ENCODE assay signal across 8 mouse cellular contexts in the genomic region with DNA sequence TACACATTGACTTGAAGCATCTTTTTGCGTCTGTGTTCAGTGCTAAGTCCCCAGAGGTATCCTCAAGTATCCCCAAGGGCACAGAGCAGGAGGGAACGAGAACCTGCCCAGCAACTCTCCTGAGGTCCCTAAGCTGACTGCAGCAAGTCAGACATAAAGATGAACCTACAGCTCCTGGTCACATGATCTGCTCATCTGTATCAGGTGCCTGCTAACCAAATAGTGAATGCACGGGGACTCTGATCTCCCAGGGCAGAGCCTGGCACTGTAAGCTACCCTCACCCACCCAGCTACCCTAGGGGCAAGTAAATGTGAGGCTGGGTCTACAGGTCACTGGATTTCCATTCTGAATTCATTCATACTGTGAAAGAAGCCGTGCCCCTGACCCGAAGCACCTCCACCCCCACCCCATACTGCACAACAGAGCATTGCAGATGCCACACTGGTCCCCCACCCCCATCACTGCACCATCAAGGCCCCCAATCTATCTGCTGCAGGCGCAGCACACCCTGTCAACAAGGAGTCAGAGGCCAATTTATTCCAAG. TPM values are rescaled to one million over a fixed set of nuclear protein-coding genes. Genes with fewer than 3 reads are reported as not detected.
A peak's percentile ranks its signal among the peaks of the same experiment; 100 is the strongest.
DNase-seq lines count a peak whose midpoint lies in the region; ATAC-seq lines count a peak whose summit lies in the region.

No protein-coding gene starts in this region.

- intact Hi-C loops in heart, postnatal 14 days (cut with DNase I) = no loop called here

- no peaks in the 10 kb centered on the region; the same call in 1 of the 2 replicates for H3K36me3 ChIP-seq in heart, embryonic 13.5 days
- H3K36me3 ChIP-seq in hindbrain, embryonic 11.5 days (ENCODE audit: control insufficient read depth, insufficient read depth, low read length) = no peaks in the 10 kb centered on the region
- H3K36me3 ChIP-seq in midbrain, embryonic 14.5 days (ENCODE audit: control insufficient read depth, insufficient read depth, low read length) = peaks cover 5% of the 10 kb centered on the region; the same call in 1 of the 2 replicates

- H3K9ac ChIP-seq in heart, embryonic 13.5 days = peak overlapping the region; percentile 97
- H3K9ac ChIP-seq in hindbrain, embryonic 11.5 days (ENCODE audit: low read depth, low read length) = peak overlapping the region; percentile 89
- H3K9ac ChIP-seq in midbrain, embryonic 14.5 days (replicated peaks; ENCODE audit: low read length) = peak overlapping the region; percentile 99

- H3K27ac ChIP-seq in heart, embryonic 13.5 days (replicated peaks) = no peak overlapping the region
- H3K27ac ChIP-seq in hindbrain, embryonic 11.5 days (ENCODE audit: low read depth, low read length) = peak overlapping the region; percentile 86; the same call in 1 of the 2 replicates
- peak overlapping the region; percentile 97 for H3K27ac ChIP-seq in midbrain, embryonic 14.5 days (replicated peaks; ENCODE audit: low read depth, low read length)

- H3K4me2 ChIP-seq in heart, embryonic 13.5 days = peak overlapping the region; percentile 97
- H3K4me2 ChIP-seq in hindbrain, embryonic 11.5 days (replicated peaks; ENCODE audit: low read depth, low read length) = peak overlapping the region; percentile 93
- peak overlapping the region; percentile 80 for H3K4me2 ChIP-seq in midbrain, embryonic 14.5 days (ENCODE audit: low read length)

- H3K4me3 ChIP-seq in heart, embryonic 13.5 days = peak overlapping the region; percentile 88
- H3K4me3 ChIP-seq in hindbrain, embryonic 11.5 days (ENCODE audit: low read depth, low read length) = peak overlapping the region; percentile 74
- peak overlapping the region; percentile 91 for H3K4me3 ChIP-seq in midbrain, embryonic 14.5 days (replicated peaks; ENCODE audit: low read depth, low read length)

- H3K4me1 ChIP-seq in heart, embryonic 13.5 days = peaks cover 68% of the 10 kb centered on the region
- peaks cover 29% of the 10 kb centered on the region for H3K4me1 ChIP-seq in hindbrain, embryonic 11.5 days (replicated peaks; ENCODE audit: control insufficient read depth, insufficient read depth, low read length)
- H3K4me1 ChIP-seq in midbrain, embryonic 14.5 days (ENCODE audit: control insufficient read depth, insufficient read depth, low read length) = peaks cover 60% of the 10 kb centered on the region

- no peaks in the 10 kb centered on the region for H3K9me3 ChIP-seq in heart, embryonic 13.5 days
- no peaks in the 10 kb centered on the region for H3K9me3 ChIP-seq in hindbrain, embryonic 11.5 days (ENCODE audit: control insufficient read depth, low read length)
- H3K9me3 ChIP-seq in midbrain, embryonic 14.5 days (ENCODE audit: control insufficient read depth, low read length) = no peaks in the 10 kb centered on the region

- no peak for DNase-seq in heart, postnatal 14 days
- DNase-seq in brain, adult 2 months (ENCODE audit: low read depth, low spot score) = peak; percentile 46
- no peak for DNase-seq in hindbrain, embryonic 11.5 days (ENCODE audit: low spot score)
- no peak for DNase-seq in midbrain, embryonic 14.5 days
- DNase-seq in ovary, postnatal 10 days (ENCODE audit: low spot score) = no peak
- no peak for DNase-seq in c-Kit-positive CD71-positive TER-119-positive erythroid progenitor cells, embryonic 14.5 days (ENCODE audit: low spot score)
- no peak for DNase-seq in gastrocnemius, postnatal 4 days (ENCODE audit: low spot score in 2 of 2)

- ATAC-seq in heart, embryonic 13.5 days (ENCODE audit: extremely low read depth, insufficient number of reproducible peaks, low FRiP score, low TSS enrichment) = no peak
- no peak for ATAC-seq in hindbrain, embryonic 11.5 days (ENCODE audit: low FRiP score)
- no peak for ATAC-seq in midbrain, embryonic 14.5 days (ENCODE audit: low FRiP score, low TSS enrichment)

- 36% methylated on average over 6 of the region's 6 CpGs for WGBS in heart, embryonic 13.5 days
- WGBS in hindbrain, embryonic 11.5 days = 27% methylated on average over 6 of the region's 6 CpGs
- 16% methylated on average over 6 of the region's 6 CpGs for WGBS in midbrain, embryonic 14.5 days

- H3K27me3 ChIP-seq in heart, embryonic 13.5 days (replicated peaks) = peaks cover 30% of the 10 kb centered on the region
- H3K27me3 ChIP-seq in hindbrain, embryonic 11.5 days (ENCODE audit: control insufficient read depth, insufficient read depth, low read length) = peaks cover 18% of the 10 kb centered on the region; the same call in 1 of the 2 replicates
- peaks cover 6% of the 10 kb centered on the region; the same call in 1 of the 2 replicates for H3K27me3 ChIP-seq in midbrain, embryonic 14.5 days (ENCODE audit: control insufficient read depth, insufficient read depth, low read length)

RNA-seq across cellular contexts. Expression of a gene that starts 1.9 kb away (rescaled TPM):
- 11.4 and 13.6 TPM in 2 replicates for polyA plus RNA-seq in heart, embryonic 13.5 days (2015; fragmentation: Nextera tagmentation; extraction: Ambion mirVana)
- total RNA-seq in heart, postnatal 14 days (2021) = 10 to 100 TPM; 29.2 to 35.4 TPM
- 19.1 and 20.9 TPM in 2 replicates for polyA plus RNA-seq in hindbrain, embryonic 11.5 days (2014; fragmentation: Nextera tagmentation; extraction: Ambion mirVana)
- polyA plus RNA-seq in midbrain, embryonic 14.5 days (2014; fragmentation: Nextera tagmentation; extraction: Ambion mirVana) = 112 and 126 TPM in 2 replicates
- 10 to 100 TPM; 14.3 to 20.4 TPM for total RNA-seq in gastrocnemius, postnatal 4 days (2021)

RNA-seq across cellular contexts. Expression of a gene that starts 26.8 kb away (rescaled TPM):
- polyA plus RNA-seq in heart, embryonic 13.5 days (2015; fragmentation: Nextera tagmentation; extraction: Ambion mirVana) = not detected in 2 replicates
- not detected for total RNA-seq in heart, postnatal 14 days (2021)
- not detected in 2 replicates for polyA plus RNA-seq in hindbrain, embryonic 11.5 days (2014; fragmentation: Nextera tagmentation; extraction: Ambion mirVana)
- polyA plus RNA-seq in midbrain, embryonic 14.5 days (2014; fragmentation: Nextera tagmentation; extraction: Ambion mirVana) = 0.34 TPM in 1 of 2 replicates, not detected in the other
- total RNA-seq in gastrocnemius, postnatal 4 days (2021) = not detected

RNA-seq across cellular contexts. Expression of a gene that starts 32.9 kb away (rescaled TPM):
- polyA plus RNA-seq in heart, embryonic 13.5 days (2015; fragmentation: Nextera tagmentation; extraction: Ambion mirVana) = 42.8 and 48.4 TPM in 2 replicates
- 10 to 100 TPM; 39.9 to 43.0 TPM for total RNA-seq in heart, postnatal 14 days (2021)
- 53.3 and 59.8 TPM in 2 replicates for polyA plus RNA-seq in hindbrain, embryonic 11.5 days (2014; fragmentation: Nextera tagmentation; extraction: Ambion mirVana)
- 53.5 and 57.2 TPM in 2 replicates for polyA plus RNA-seq in midbrain, embryonic 14.5 days (2014; fragmentation: Nextera tagmentation; extraction: Ambion mirVana)
- 10 to 100 TPM; 45.0 to 47.9 TPM for total RNA-seq in gastrocnemius, postnatal 4 days (2021)

RNA-seq across cellular contexts. Expression of a gene that starts 42.1 kb away (rescaled TPM):
- not detected in 2 replicates for polyA plus RNA-seq in heart, embryonic 13.5 days (2015; fragmentation: Nextera tagmentation; extraction: Ambion mirVana)
- not detected for total RNA-seq in heart, postnatal 14 days (2021)
- not detected in 2 replicates for polyA plus RNA-seq in hindbrain, embryonic 11.5 days (2014; fragmentation: Nextera tagmentation; extraction: Ambion mirVana)
- not detected in 2 replicates for polyA plus RNA-seq in midbrain, embryonic 14.5 days (2014; fragmentation: Nextera tagmentation; extraction: Ambion mirVana)
- total RNA-seq in gastrocnemius, postnatal 4 days (2021) = not detected

RNA-seq across cellular contexts. Expression of a gene that starts 50.6 kb away (rescaled TPM):
- polyA plus RNA-seq in heart, embryonic 13.5 days (2015; fragmentation: Nextera tagmentation; extraction: Ambion mirVana) = not detected in 2 replicates
- total RNA-seq in heart, postnatal 14 days (2021) = not detected
- polyA plus RNA-seq in hindbrain, embryonic 11.5 days (2014; fragmentation: Nextera tagmentation; extraction: Ambion mirVana) = not detected in 2 replicates
- polyA plus RNA-seq in midbrain, embryonic 14.5 days (2014; fragmentation: Nextera tagmentation; extraction: Ambion mirVana) = not detected in 2 replicates
- total RNA-seq in gastrocnemius, postnatal 4 days (2021) = not detected
